Mouse (Mus musculus) spleen, postnatal 14 days (tissue): ENCODE data around the gene Hmces.
"Not testable (repeated sequence)": the region's sequence is repeated elsewhere in the genome, so short reads cannot be mapped to it uniquely, and the experiment has no call there.

Experiments used
- DNase-seq, 2 experiments: peaks; one replicate each; pipeline ENCODE4 v3.0.0; 2021 to 2022; ENCODE audit warnings: low spot score in 2 of 2

Hmces gene

DNA sequence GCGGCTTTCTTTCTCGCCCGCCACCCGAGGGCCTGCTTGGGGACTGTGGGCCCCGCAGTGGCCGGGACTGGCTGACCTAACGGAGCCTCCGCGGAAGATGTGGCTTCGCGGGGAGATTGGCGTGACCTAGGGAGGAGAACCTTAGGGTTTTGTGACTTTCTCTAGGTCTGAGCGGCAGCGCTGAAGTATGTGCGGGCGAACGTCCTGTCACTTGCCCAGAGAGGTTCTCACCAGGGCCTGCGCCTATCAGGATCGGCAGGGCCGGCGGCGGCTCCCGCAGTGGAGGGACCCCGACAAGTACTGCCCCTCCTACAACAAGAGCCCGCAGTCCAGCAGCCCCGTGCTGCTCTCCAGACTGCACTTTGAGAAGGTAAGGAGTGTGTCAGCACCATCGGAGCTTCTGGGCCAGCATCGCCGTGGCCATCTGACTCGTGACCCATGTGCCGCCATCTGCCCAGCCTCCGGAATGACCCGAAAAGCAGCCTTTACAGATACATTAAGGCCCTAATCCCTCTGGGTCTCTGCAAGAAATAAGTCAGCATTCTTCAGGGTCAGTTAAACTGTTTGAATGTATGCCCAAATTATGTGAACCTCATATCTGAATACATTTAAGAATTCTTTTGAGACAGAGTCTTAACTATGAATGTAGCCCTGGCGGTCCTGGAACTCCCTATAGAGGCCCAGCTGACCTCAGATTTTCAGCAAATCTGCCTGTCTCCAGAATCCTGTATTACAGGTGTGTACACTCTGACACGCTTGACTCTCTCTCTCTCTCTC lies 779 bp downstream of the Hmces start:
- DNase-seq, result peak in 1 of 2 experiments; percentile 25

DNA sequence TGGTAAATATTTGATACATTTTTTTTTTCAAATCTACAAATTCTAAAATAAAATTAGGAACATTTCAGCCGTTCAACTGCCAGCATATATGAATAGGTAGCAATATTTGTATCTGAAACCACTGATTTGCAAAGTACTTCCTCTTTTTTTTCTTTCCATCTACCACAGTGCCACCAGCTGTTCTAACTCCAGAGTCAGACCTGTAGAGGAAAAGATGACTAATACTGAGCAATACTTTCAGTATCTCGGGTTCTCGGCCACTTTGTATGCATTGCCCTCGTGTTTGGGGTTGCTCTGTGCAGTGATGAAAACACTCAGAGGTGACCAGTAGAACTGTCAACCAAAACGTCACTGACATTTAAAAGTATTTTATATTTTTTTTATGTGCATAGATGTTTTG lies 2.2 kb downstream of the Hmces start:
- DNase-seq, result no peak

DNA sequence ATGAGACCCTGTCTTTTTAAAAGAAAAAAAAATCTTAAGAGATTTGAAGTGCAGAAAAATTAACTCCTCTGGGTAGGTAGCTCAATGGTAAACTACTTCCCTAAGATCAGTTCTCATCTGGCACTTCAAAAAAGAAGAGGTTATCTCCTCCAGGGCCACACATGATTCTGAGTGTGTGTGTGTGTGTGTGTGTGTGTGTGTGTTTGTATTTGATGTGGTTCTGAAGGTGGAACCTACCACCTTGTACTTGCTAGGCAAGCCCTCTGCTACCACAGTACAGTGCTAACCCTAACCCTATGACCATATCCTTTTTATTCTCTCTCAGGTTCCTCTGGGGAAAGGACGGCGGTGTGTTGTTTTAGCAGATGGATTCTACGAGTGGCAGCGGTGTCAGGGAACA lies 7.5 kb downstream of the Hmces start:
- no peak for DNase-seq

DNA sequence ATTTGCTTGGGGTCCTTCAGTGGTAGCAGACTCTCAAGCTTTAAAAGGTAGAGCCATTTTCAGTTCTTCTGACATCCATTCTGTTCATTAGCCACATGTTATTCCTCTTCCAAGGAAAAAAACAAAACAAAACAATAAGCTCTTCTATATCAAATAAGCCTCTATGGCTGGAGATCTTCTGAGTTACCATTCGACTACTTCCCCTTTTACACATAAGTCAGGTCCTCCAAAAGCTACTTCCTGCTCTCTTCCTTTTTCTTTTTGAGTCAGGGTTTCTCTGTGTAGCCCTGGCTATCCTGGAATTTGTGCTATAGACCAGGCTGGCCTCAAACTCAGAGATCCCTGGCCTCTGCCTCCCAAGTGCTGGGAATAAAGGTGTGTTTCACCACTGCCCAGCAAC lies 9.9 kb downstream of the Hmces start:
- no peak for DNase-seq

DNA sequence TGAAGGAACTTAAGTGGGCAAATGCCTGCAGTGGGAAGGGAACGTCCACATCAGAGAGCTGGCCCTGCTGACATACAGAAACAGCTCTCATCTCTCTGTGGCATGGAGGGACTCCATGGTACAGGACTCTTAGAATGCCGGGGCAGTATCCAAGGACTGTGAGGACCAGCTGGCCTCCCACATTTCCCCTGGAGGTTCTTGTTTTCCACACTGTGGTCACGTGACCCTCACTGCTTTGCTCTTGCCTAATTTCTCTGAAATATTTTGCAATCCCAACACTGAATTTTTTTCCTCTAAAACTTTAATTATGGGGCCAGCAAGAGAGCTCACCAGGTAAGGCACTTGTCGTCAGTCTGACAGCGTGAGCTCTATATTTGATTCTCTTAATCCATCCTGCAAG lies 21.3 kb downstream of the Hmces start:
- DNase-seq, result no peak

DNA sequence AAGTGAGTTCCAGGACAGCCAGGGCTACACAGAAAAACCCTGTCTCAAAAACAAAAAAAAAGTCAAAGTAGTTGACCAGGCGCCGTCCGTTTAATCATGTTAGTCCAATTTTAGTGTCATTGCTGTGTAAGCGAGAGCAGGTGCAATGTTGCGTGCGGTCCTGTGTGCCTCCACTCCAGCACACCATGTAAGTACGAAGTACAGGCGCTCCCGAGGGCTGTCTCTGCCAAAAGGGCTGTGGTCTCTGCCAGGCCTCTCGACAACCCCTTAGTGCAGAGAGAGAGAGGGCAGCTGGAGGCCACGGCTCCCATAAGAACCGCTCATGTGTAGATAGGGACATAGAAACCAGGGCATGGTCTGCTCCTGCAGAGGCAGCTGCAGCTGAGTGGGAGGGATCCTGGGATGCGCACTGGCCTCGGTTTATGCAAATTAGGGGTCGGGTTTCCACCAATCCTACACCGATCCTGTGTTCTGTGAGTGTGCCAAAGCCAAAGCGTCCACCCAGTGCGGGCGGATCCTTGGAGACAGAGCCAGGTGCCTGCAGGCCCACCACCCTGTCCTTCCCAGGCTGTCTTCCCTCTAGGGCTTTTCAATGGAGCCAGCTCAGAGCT lies 23.5 kb downstream of the Hmces start:
- DNase-seq, result no peak

DNA sequence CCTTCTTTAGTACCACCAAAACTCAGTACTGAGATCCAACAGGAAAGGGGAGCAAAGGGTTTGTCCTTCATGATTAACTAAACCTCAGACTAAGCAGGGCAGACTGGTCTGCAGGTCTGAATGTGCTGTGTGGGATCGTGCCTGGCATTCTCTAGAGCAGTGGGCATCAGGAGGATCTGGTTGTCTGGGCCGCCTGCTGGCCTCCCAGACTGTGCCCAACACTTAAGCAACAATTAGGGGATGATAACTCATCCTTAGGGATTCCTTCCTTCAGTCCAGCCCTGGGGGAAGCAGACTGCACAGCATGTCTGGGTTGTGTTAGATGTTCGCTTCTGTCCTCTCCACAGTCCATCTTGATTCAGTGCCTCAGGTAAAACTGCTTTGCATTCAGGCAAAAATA lies 25.2 kb downstream of the Hmces start:
- DNase-seq, result no peak

DNA sequence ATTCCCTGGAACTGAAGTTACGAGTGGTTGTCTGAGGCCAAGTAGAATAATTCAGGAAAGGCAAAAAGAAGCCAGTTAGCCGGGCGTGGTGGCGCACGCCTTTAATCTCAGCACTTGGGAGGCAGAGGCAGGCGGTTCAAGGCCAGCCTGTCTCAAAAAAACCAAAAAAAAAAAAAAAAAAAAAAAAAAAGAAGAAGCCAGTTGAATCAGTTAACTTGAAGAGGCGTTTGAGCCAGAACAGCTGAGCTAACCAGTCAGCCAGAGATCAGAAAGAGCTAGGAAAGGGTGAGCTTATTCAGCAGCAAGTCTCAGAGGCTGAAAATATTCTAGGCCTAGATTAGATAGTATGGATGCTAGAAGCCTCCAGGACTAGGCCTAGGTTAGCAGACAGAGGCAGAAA lies 28.4 kb downstream of the Hmces start:
- no peak for DNase-seq

DNA sequence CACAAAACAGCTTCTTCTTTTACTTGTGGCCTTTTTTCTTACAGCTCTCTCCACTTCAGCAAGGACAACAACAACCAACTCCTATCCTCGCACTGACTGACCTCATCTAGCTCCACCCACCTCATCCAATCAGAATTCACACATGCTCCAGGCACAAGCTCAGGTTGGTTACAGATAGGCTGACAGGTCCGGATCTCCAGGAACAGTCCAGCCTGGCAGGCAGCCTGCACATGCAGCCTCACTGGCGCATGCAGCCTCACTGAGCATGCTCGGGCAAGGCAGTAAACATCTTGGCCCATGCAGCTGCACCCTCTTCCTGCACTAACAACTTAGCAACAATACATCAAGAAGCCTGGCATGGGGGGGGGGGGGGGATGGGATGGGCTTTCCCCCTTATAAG lies 48.7 kb downstream of the Hmces start:
- not testable (repeated sequence) for DNase-seq

DNA sequence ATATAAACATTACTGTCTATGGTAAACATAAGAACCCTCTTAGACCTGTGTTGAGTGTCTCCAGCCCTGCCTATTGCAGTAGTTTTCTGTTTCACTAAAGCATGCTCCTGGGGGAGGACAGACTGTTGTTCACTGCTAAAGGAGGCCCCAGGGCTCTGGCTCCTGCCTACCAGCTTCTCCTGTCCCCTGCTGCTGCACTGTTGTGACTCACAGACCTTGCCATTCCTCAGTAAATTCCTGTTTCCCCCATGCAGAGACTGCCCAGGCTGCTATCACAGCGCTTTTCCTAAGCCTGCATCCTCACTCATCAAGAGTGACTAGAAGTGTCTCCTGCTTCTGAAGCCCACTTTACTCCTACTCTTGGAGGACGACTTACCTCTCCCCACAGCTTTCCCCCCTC lies 56.3 kb downstream of the Hmces start:
- DNase-seq, result no peak

DNA sequence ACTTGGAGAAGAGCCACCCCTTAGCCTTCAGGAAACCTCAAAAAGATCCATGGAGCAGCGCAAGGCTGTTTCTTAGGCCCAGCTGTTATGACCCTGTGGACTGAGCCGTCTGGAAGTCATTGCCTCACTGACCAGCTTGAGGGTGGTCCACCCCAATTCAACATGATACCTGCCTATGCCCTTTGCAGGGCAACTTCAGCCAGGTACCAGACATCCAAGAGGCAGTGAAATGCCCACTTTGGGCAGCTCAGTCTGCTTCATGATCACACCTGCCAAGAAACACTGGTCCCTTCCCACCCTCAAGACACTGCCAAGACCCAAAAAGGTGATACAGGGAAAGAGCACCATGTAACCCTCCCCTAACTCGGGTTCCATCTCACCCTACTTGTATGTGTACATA lies 66.0 kb downstream of the Hmces start:
- no peak for DNase-seq

DNA sequence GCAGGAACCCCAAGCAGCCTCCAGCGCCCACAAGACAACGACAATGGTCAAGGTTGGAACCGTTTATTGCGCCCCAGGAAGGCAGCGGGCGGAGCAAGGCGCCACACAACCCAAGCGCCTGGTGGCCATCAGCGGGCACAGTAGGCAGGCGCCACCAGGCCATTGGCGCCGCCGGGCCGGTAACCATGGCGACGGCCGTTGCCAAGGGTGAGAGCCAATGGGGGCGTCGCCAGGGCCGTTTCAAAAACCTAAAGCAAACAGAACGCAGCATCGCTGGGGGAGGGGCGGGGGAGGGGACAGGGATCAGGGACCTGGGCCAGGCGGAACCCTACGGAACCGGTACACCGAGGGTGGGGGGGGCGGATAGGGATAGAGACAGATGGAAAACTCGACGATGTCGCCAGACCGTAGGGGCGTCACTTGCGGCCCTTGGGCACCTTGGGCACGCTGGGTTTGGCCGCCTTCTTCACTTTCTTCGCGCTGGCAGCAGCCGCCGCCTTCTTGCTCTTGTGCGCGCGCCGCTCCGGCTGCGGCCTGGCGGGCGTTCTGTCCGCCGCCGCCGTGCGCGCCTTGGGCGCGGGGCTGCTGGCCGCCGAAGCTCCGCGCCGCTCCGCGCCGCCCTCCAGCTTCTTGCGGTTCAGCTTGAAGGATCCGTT lies 66.8 kb downstream of the Hmces start:
- peak; percentile 19 to 57 for DNase-seq

DNA sequence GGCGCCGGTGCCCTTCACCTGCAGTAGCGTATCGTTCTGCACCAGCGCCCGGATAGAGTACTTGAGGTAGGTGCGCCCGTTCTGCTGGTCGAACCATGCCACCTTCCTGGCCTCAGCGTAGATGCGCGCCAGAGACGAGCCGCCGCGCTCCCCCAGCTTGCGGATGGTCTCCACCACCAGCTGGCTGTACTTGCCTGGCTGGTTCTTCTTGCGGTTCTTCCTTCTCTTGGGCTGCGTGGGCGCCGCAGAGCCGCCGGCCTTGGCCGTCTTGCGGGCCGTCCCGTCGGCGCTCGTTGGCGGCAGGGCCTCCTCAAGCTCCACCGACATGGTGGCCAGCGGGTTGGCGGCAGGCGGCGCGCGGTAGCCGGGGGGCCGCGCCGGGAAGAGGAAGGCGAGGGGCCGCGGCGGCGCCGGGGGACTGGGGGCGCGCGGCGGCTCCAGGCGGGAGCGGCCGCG lies 67.3 kb downstream of the Hmces start:
- no peak for DNase-seq

DNA sequence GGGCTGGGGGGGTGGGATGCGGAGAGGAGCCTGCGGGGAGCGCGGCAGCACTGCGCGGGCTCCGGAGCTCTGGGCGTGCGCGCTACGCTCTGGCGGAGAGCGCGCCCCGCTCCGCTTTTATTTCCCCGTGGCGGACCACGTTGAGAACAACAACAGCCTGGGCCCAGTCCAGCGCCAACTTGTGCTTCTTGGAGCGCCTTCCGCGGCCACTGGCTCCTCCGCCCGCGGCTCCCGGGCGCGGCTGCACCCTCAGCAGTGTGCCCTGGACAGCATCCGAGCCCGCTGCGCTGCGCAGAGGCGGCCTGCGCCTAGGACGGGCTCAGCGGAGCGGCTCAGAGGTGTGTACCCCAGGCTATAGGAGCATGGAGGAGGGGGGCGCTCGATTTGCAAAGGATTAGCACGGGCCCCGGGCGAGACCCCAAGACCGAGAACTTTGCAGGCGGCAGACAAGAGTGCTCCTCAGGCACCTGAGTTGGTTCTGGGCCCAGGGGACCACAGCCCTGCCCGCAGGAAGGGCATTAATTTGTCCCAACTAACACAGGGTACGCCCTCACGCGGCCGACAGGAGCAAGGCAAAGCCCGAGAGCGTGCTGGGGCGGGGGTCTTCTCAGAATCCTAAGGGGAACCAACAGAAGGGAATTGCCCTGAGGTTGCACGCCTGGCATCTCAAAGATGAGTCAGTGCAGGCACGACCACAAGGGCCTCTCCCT lies 68.0 kb downstream of the Hmces start, which contains the start of gene H1fx:
H1fx (minus strand) TSS at position 91 of the 710 bp plus-strand sequence.
- peak in 1 of 2 experiments; percentile 24 for DNase-seq

DNA sequence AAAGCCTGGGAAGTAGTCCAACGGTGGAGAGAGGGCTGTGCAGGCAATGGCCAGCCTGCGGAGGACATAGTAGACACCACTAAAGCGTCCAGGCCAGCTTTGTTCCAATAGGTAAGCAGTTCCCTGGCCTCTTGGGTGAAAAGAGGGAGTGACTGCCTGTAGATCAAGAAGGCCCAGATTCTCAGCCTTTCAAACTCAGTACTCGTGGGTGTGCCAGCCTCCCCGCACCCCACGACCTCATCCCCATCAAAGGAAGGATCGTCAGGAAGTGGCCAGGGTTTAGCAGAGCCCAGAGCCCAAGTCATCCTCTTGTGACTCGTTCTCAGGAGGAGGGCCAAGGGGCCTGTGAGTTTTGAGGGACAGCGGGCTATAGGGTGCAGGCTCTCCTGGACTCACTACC lies 68.8 kb downstream of the Hmces start:
- no peak for DNase-seq
